Mouse (Mus musculus) lung, postnatal 0 days (tissue): ENCODE measurements around the gene Dnase1l3. TPM values are rescaled to one million over a fixed set of nuclear protein-coding genes. Genes with fewer than 3 reads are reported as not detected.

Experiments
- ATAC-seq: fragments of 200-750 bp; cut with Nextera tagmentation; 2 replicates; pipeline ENCODE4 v1.8.0; 2017; ENCODE audit warnings: moderate library complexity
- DNase-seq: peaks from one replicate; pipeline ENCODE4 v3.0.0-alpha.2; 2016; ENCODE audit warnings: low spot score
- H3K27ac ChIP-seq: fragments of 300-500 bp; sonication (generic); 2 replicates; pipeline ENCODE4 v1.5.1; 2014; ENCODE audit warnings: antibody characterized with exemption, mild to moderate bottlenecking, low read length, mixed read lengths
- H3K27me3 ChIP-seq: fragments of 300-500 bp; sonication (generic); replicated peaks from 2 replicates; pipeline ENCODE4 v1.6.1; 2014; ENCODE audit warnings: low read length, mixed read lengths; ENCODE audit not compliant: insufficient read depth
- H3K36me3 ChIP-seq: fragments of 300-500 bp; sonication (generic); 2 replicates; pipeline ENCODE4 v1.6.1; 2014; ENCODE audit warnings: low read length, mixed read lengths; ENCODE audit not compliant: insufficient read depth
- H3K4me1 ChIP-seq: fragments of 300-500 bp; sonication (generic); 2 replicates; pipeline ENCODE4 v1.6.1; 2014; ENCODE audit warnings: antibody characterized with exemption, low read depth, low read length, mixed read lengths; ENCODE audit not compliant: insufficient read depth
- H3K4me2 ChIP-seq: fragments of 300-500 bp; sonication (generic); replicated peaks from 2 replicates; pipeline ENCODE4 v1.6.1; 2014; ENCODE audit warnings: low read depth, mild to moderate bottlenecking, low read length, moderate library complexity, mixed read lengths
- H3K4me3 ChIP-seq: fragments of 300-500 bp; sonication (generic); 2 replicates; pipeline ENCODE4 v1.5.1; 2014; ENCODE audit warnings: low read depth, low read length
- H3K9ac ChIP-seq: fragments of 300-500 bp; sonication (generic); replicated peaks from 2 replicates; pipeline ENCODE4 v1.6.1; 2014; ENCODE audit warnings: low read depth, mild to moderate bottlenecking
- H3K9me3 ChIP-seq: fragments of 300-500 bp; sonication (generic); 2 replicates; pipeline ENCODE4 v1.6.1; 2016; ENCODE audit warnings: low read length, mixed read lengths
- CTCF ChIP-seq: IDR thresholded peaks from 2 replicates; pipeline ENCODE4 v1.5.1; 2016; ENCODE audit warnings: antibody characterized with exemption, mild to moderate bottlenecking
- EP300 ChIP-seq: IDR thresholded peaks from 2 replicates; pipeline ENCODE4 v1.6.1; 2016; ENCODE audit warnings: antibody characterized with exemption, mild to moderate bottlenecking, control low read depth
- WGBS: fragments of 180-500 bp; shearing (Covaris S2); extraction: QIAGEN DNeasy Blood & Tissue Kit; methylation state at CpG from one replicate; pipeline ENCODE4 v1.1.7; 2014; 5-methylcytosine and 5-hydroxymethylcytosine counted together
- polyA plus RNA-seq: library from polyadenylated mRNA; unstranded; fragments of >200 nt; fragmentation: Nextera tagmentation; extraction: Ambion mirVana; gene quantifications from 2 replicates; pipeline ENCODE4 v1.2.1, GENCODE M21; 2015

Dnase1l3 gene
- polyA plus RNA-seq, 1 experiment from 2014 or later = 0.07 TPM

GRCm38 (mm10) chr14:7938809-7939784 lies 55.3 kb downstream of the Dnase1l3 start:
- Histone ChIP-seq H3K9me3 (no peaks in the 10 kb centered on the region), H3K4me1 (peaks cover 10% of the 10 kb centered on the region; the same call in 1 of the 2 replicates), H3K4me3 (no peak overlapping the region), H3K4me2 (no peak overlapping the region), H3K9ac (no peak overlapping the region), H3K27me3 (no peaks in the 10 kb centered on the region), H3K27ac (no peak overlapping the region), H3K36me3 (peaks cover 3% of the 10 kb centered on the region; the same call in 1 of the 2 replicates)
- 83% methylated on average over 19 of the region's 19 CpGs for WGBS
- no peak for DNase-seq
- TF ChIP-seq CTCF = no peak
- TF ChIP-seq EP300 = no peak
- ATAC-seq = no peak

- Histone ChIP-seq H3K9me3 (no peaks in the 10 kb centered on the region), H3K36me3 (peaks cover 8% of the 10 kb centered on the region; the same call in 1 of the 2 replicates), H3K27ac (no peak overlapping the region), H3K4me1 (no peaks in the 10 kb centered on the region), H3K4me3 (no peak overlapping the region), H3K27me3 (no peaks in the 10 kb centered on the region), H3K4me2 (no peak overlapping the region), H3K9ac (no peak overlapping the region)
- WGBS = 33% methylated on average over 17 of the region's 17 CpGs
- ATAC-seq = peak; percentile 62
- TF ChIP-seq EP300 = no peak
- TF ChIP-seq CTCF = peak; percentile 78
- peak; percentile 79 for DNase-seq
These were observed 57.2 kb downstream of the Dnase1l3 start for GRCm38 (mm10) chr14:7937052-7937630.

GRCm38 (mm10) chr14:7934166-7934565 lies 60.2 kb downstream of the Dnase1l3 start:
- no peak overlapping the region for H3K9ac ChIP-seq
- no peak overlapping the region for H3K4me3 ChIP-seq
- H3K4me1 ChIP-seq = no peaks in the 10 kb centered on the region
- H3K27ac ChIP-seq = no peak overlapping the region
- 87% methylated on average over 7 of the region's 7 CpGs for WGBS
- no peak for ATAC-seq
- no peak for DNase-seq
- no peak overlapping the region for H3K4me2 ChIP-seq
- peaks cover 27% of the 10 kb centered on the region; the same call in 1 of the 2 replicates for H3K36me3 ChIP-seq
- H3K27me3 ChIP-seq = no peaks in the 10 kb centered on the region
- no peak for TF ChIP-seq CTCF
- no peak for TF ChIP-seq EP300
- no peaks in the 10 kb centered on the region for H3K9me3 ChIP-seq

GRCm38 (mm10) chr14:7932151-7932550 lies 62.2 kb downstream of the Dnase1l3 start:
- Histone ChIP-seq H3K9me3 (no peaks in the 10 kb centered on the region), H3K9ac (no peak overlapping the region), H3K4me2 (no peak overlapping the region), H3K4me1 (no peaks in the 10 kb centered on the region), H3K27me3 (no peaks in the 10 kb centered on the region), H3K27ac (no peak overlapping the region), H3K4me3 (no peak overlapping the region), H3K36me3 (peaks cover 31% of the 10 kb centered on the region; the same call in 1 of the 2 replicates)
- 91% methylated on average over 4 of the region's 4 CpGs for WGBS
- no peak for ATAC-seq
- DNase-seq = no peak
- TF ChIP-seq EP300 (no peak), CTCF (no peak)

GRCm38 (mm10) chr14:7929029-7929428 lies 65.3 kb downstream of the Dnase1l3 start:
- H3K4me2 ChIP-seq = no peak overlapping the region
- peaks cover 32% of the 10 kb centered on the region; the same call in 1 of the 2 replicates for H3K36me3 ChIP-seq
- ATAC-seq (no peak), DNase-seq (no peak)
- no peaks in the 10 kb centered on the region for H3K9me3 ChIP-seq
- no peak for TF ChIP-seq EP300
- no peak for TF ChIP-seq CTCF
- WGBS = 80% methylated on average over 7 of the region's 7 CpGs
- H3K27me3 ChIP-seq = no peaks in the 10 kb centered on the region
- no peak overlapping the region for H3K27ac ChIP-seq
- H3K4me3 ChIP-seq = no peak overlapping the region
- no peaks in the 10 kb centered on the region for H3K4me1 ChIP-seq
- no peak overlapping the region for H3K9ac ChIP-seq

- peaks cover 34% of the 10 kb centered on the region; the same call in 1 of the 2 replicates for H3K36me3 ChIP-seq
These were observed 66.0 kb downstream of the Dnase1l3 start for GRCm38 (mm10) chr14:7928362-7928761.

More at GRCm38 (mm10) chr14:7928362-7928761, 66.0 kb downstream of the Dnase1l3 start:
- no peak overlapping the region for H3K4me3 ChIP-seq
- WGBS = 100% methylated on average over 1 of the region's 1 CpGs
- H3K27me3 ChIP-seq = no peaks in the 10 kb centered on the region
- TF ChIP-seq CTCF (no peak), EP300 (no peak)
- H3K27ac ChIP-seq = no peak overlapping the region
- no peak overlapping the region for H3K9ac ChIP-seq
- no peak overlapping the region for H3K4me2 ChIP-seq
- ATAC-seq (no peak), DNase-seq (no peak)
- H3K9me3 ChIP-seq = no peaks in the 10 kb centered on the region
- H3K4me1 ChIP-seq = no peaks in the 10 kb centered on the region
